Mouse (Mus musculus) bone marrow macrophage, adult 2 months (primary cell): ENCODE measurements at regions not wholly inside any gene's neighbourhood (a gene's known extent, or its start where the extent isn't known, plus 50 kb on each side); places are given as distances from the start of the nearest gene placed in this dataset.

ENCODE experiments used
- CTCF ChIP-seq: IDR thresholded peaks from 2 replicates; pipeline ENCODE4 v1.5.1; 2012; ENCODE audit warnings: low read depth, mild to moderate bottlenecking, low read length, moderate library complexity
- POLR2A ChIP-seq: IDR thresholded peaks from 2 replicates; pipeline ENCODE4 v1.6.1; 2012; ENCODE audit warnings: mild to moderate bottlenecking, low read depth, low read length, borderline replicate concordance

- TF ChIP-seq CTCF (no peak), POLR2A (no peak)
Observed at GRCm38 (mm10) chr17:47061031-47061620, 50.8 kb upstream of the Ubr2 start.
